Mouse (Mus musculus) urinary bladder, postnatal 14 days (tissue): ENCODE results near the gene Vstm5.
"Not testable (repeated sequence)": the region's sequence is repeated elsewhere in the genome, so short reads cannot be mapped to it uniquely, and the experiment has no call there.

ENCODE experiments used
- DNase-seq: peaks from one replicate; pipeline ENCODE4 v3.0.0; 2021; ENCODE audit warnings: low spot score

Gene Vstm5

GRCm38 (mm10) chr9:15261980-15262379 is 23.1 kb downstream of the Vstm5 start:
- DNase-seq, result no peak

- DNase-seq, result no peak
Observed at GRCm38 (mm10) chr9:15263487-15263886, 24.6 kb downstream of the Vstm5 start.

GRCm38 (mm10) chr9:15273981-15274380 is 35.1 kb downstream of the Vstm5 start:
- DNase-seq, result no peak

GRCm38 (mm10) chr9:15276855-15277254 is 38.0 kb downstream of the Vstm5 start:
- no peak for DNase-seq

GRCm38 (mm10) chr9:15278343-15278742 is 39.5 kb downstream of the Vstm5 start:
- no peak for DNase-seq

- DNase-seq, result no peak
Observed at GRCm38 (mm10) chr9:15279139-15279648, 40.3 kb downstream of the Vstm5 start.

- DNase-seq, result peak; percentile 94
Observed at GRCm38 (mm10) chr9:15279649-15280490, 41.0 kb downstream of the Vstm5 start, which contains the start of gene Med17. Med17 (minus strand) TSS chr9:15279931.

GRCm38 (mm10) chr9:15280491-15280879 is 41.6 kb downstream of the Vstm5 start:
- DNase-seq, result no peak

GRCm38 (mm10) chr9:15285443-15285842 is 46.6 kb downstream of the Vstm5 start:
- DNase-seq, result no peak

- DNase-seq, result no peak
Observed at GRCm38 (mm10) chr9:15287846-15288245, 49.0 kb downstream of the Vstm5 start.

GRCm38 (mm10) chr9:15288402-15288801 is 49.6 kb downstream of the Vstm5 start:
- DNase-seq, result no peak

- no peak for DNase-seq
Observed at GRCm38 (mm10) chr9:15289251-15289650, 50.4 kb downstream of the Vstm5 start.

GRCm38 (mm10) chr9:15297112-15297511 is 58.3 kb downstream of the Vstm5 start:
- DNase-seq, result no peak

- DNase-seq, result no peak
Observed at GRCm38 (mm10) chr9:15298451-15298850, 59.6 kb downstream of the Vstm5 start.

- DNase-seq, result no peak
Observed at GRCm38 (mm10) chr9:15300056-15300455, 61.2 kb downstream of the Vstm5 start.

GRCm38 (mm10) chr9:15301399-15301798 is 62.6 kb downstream of the Vstm5 start:
- DNase-seq, result peak; percentile 17

- not testable (repeated sequence) for DNase-seq
Observed at GRCm38 (mm10) chr9:15302006-15302405, 63.2 kb downstream of the Vstm5 start.

- DNase-seq, result no peak
Observed at GRCm38 (mm10) chr9:15302881-15303280, 64.0 kb downstream of the Vstm5 start.

GRCm38 (mm10) chr9:15305503-15306397 is 66.9 kb downstream of the Vstm5 start, which contains the start of gene Taf1d:
Taf1d (plus strand) TSS chr9:15306214.
- DNase-seq, result peak; percentile 99

- DNase-seq, result no peak
Observed at GRCm38 (mm10) chr9:15306398-15307119, 67.7 kb downstream of the Vstm5 start, which contains the start of gene 4931406C07Rik. 4931406C07Rik (minus strand) TSS chr9:15306448.

GRCm38 (mm10) chr9:15307257-15307656 is 68.4 kb downstream of the Vstm5 start:
- DNase-seq, result no peak

GRCm38 (mm10) chr9:15308254-15308653 is 69.4 kb downstream of the Vstm5 start:
- DNase-seq, result no peak
